27 mouse cellular contexts compared by ENCODE assay signal in the genomic region with DNA sequence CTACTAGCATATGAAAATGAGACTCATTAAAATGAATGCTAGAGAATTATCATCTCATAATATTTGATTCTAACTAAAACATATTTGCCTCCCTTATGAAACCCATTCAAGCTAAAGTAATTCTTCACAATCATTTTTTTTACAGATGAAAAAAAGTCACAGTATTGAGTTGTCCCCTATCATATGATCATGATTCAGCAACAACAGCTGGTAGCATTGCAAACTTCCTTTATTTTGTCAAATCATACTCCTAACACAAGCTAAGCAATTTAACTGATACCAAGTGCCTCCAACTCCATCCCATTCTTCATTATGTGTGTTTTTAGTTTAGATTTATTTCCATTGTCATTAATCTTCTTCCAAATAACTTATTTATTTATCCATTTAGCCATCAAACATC.
"Had no signal": no experiment of that assay in that cellular context is flagged by ENCODE, and none has a peak within 500 bp of the region (broad histone marks: within the 10 kb centered on the region; RNA-seq: fewer than 3 reads in every experiment).

No protein-coding gene starts in this region.

- H3K4me1 ChIP-seq: embryonic facial prominence, embryonic 10.5 days; embryonic facial prominence, embryonic 12.5 days; embryonic facial prominence, embryonic 13.5 days; embryonic facial prominence, embryonic 15.5 days; forebrain, embryonic 10.5 days; forebrain, embryonic 12.5 days; forebrain, embryonic 13.5 days; forebrain, embryonic 15.5 days; heart, embryonic 10.5 days had no signal

- DNase-seq: cerebellum, adult 9-10 months; cerebellum, adult 9-11 months; cerebellum, postnatal 10 days; cerebellum, postnatal 25 days; cerebellum, postnatal 36 days; embryo, embryonic 11 days; forebrain, postnatal 0 days; gastrocnemius, adult 2 months; gastrocnemius, postnatal 10 days; gastrocnemius, postnatal 14 days; gastrocnemius, postnatal 25 days; gastrocnemius, postnatal 36 days; heart, adult 11 months; heart, adult 18-20 months; heart, adult 2 months had no signal

- H3K27ac ChIP-seq: embryonic facial prominence, embryonic 10.5 days; embryonic facial prominence, embryonic 12.5 days; embryonic facial prominence, embryonic 13.5 days; embryonic facial prominence, embryonic 15.5 days; forebrain, embryonic 10.5 days; forebrain, embryonic 12.5 days; forebrain, embryonic 13.5 days; forebrain, embryonic 15.5 days; gastrocnemius, adult 2 months; heart, adult 2 months; heart, embryonic 10.5 days had no signal

- ATAC-seq: forebrain, embryonic 13.5 days; forebrain, embryonic 14.5 days; forebrain, embryonic 15.5 days; forebrain, embryonic 16.5 days; forebrain, postnatal 0 days had no signal

- H3K9me3 ChIP-seq: embryonic facial prominence, embryonic 10.5 days; embryonic facial prominence, embryonic 12.5 days; embryonic facial prominence, embryonic 13.5 days; embryonic facial prominence, embryonic 15.5 days; forebrain, embryonic 10.5 days; forebrain, embryonic 12.5 days; forebrain, embryonic 13.5 days; forebrain, embryonic 15.5 days; heart, embryonic 10.5 days had no signal

- H3K9ac ChIP-seq: embryonic facial prominence, embryonic 12.5 days; embryonic facial prominence, embryonic 13.5 days; embryonic facial prominence, embryonic 15.5 days; forebrain, embryonic 12.5 days; forebrain, embryonic 13.5 days; forebrain, embryonic 15.5 days; forebrain, postnatal 0 days had no signal

- H3K27me3 ChIP-seq: embryonic facial prominence, embryonic 12.5 days; embryonic facial prominence, embryonic 13.5 days; embryonic facial prominence, embryonic 15.5 days; forebrain, embryonic 12.5 days; forebrain, embryonic 13.5 days; forebrain, embryonic 15.5 days had no signal

- H3K4me3 ChIP-seq: embryonic facial prominence, embryonic 10.5 days; embryonic facial prominence, embryonic 12.5 days; embryonic facial prominence, embryonic 13.5 days; embryonic facial prominence, embryonic 15.5 days; erythroblast, embryonic 14.5 days; forebrain, embryonic 10.5 days; forebrain, embryonic 12.5 days; forebrain, embryonic 13.5 days; forebrain, embryonic 15.5 days; gastrocnemius, adult 2 months; heart, adult 2 months; heart, embryonic 10.5 days had no signal

- H3K36me3 ChIP-seq: embryonic facial prominence, embryonic 10.5 days; embryonic facial prominence, embryonic 12.5 days; embryonic facial prominence, embryonic 13.5 days; embryonic facial prominence, embryonic 15.5 days; forebrain, embryonic 10.5 days; forebrain, embryonic 12.5 days; forebrain, embryonic 15.5 days; heart, embryonic 10.5 days had no signal
